Mouse (Mus musculus) embryonic stem cell, embryonic (primary cell): ENCODE results near the gene Vcam1.

Source experiments
- CTCF ChIA-PET, 4 experiments: fragments of 300-600 bp in 2 of 4; fragments of 350-600 bp in 2 of 4; sonication (Branson Sonifier 250); formaldehyde crosslinking; loops; one replicate each; lab custom pipeline; 2022; ENCODE audit warnings: inconsistent platforms in 2 of 4; lab: Charles Lee
- POLR2A ChIA-PET, 4 experiments: fragments of 300-600 bp in 2 of 4; fragments of 350-600 bp in 2 of 4; sonication (Branson Sonifier 250); formaldehyde crosslinking; loops; one replicate each; lab custom pipeline; 2022; ENCODE audit warnings: antibody characterized with exemption in 4 of 4, inconsistent platforms in 1 of 4; lab: Charles Lee

Vcam1 gene

DNA sequence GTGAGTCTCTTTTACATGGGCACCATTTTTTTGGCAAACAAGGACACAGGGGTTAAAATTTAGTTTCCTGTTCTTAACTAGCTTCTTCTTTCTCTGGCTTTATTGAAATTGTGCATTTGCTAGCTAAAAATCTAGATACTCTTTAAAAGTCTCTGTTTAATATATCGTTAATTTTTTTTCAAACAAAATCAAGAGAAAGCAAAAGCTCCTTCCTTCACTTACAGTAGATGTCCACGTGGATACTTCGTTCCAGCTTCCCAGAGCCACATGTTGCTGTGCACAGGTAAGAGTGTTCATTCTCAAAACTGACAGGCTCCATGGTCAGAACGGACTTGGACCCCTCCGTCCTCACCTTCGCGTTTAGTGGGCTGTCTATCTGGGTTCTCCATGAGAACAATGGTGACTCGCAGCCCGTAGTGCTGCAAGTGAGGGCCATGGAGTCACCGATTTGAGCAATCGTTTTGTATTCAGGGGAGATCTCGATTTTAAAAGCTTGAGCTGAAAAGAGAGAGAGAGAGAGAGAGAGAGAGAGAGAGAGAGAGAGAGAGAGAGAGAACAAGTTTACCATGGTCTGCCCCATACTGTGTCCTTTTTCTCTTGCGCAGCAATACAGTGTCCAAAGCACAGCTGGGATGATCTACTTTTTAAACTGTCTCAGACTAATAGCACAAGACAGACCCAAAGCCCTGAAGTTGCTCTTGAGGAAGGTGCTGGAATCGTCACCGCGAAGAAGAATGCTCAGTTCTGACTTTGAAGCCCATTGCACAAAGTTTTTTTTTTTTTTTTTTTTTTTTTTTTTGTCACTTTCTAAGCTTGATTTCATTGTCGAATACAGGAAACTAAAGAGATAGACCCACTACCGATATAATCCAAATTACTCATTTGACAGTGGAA lies 930 bp downstream of the Vcam1 start:
- CTCF ChIA-PET = interaction anchor here in 2 of 4 experiments (0.7 kb wide), 2 partner anchors 50 to 340 kb away, joined by 5 to 6 read pairs; no protein-coding TSS in a partner anchor

DNA sequence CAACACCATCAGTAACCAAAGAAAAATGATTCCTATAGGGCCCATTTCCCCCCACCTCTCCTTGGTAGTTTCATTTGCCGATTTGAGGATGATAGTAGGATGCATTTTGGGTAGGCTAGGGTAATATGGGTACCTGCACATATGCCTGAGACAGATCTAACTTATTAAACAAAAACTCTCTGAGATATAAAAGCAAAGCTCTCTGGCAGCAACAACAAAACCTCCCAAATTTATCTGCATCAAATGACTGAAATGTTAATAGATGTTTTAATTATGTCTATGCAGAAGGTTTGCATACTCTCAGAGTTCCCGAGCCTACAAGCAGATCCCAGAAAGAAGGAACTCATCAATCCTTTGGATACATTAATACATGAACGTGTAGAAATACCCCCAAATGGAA lies 1.7 kb downstream of the Vcam1 start:
- CTCF ChIA-PET = interaction anchor here in 1 of 4 experiments (0.7 kb wide), 1 partner anchor 119 kb away, joined by 19 read pairs; no protein-coding TSS in a partner anchor
- POLR2A ChIA-PET = no interaction called here

More for the DNA sequence above, 930 bp downstream of the Vcam1 start:
- POLR2A ChIA-PET = interaction anchor here in 2 of 4 experiments (0.7 to 1.2 kb wide), 2 partner anchors 9 to 910 kb away, joined by 4 to 10 read pairs; no protein-coding TSS in a partner anchor

DNA sequence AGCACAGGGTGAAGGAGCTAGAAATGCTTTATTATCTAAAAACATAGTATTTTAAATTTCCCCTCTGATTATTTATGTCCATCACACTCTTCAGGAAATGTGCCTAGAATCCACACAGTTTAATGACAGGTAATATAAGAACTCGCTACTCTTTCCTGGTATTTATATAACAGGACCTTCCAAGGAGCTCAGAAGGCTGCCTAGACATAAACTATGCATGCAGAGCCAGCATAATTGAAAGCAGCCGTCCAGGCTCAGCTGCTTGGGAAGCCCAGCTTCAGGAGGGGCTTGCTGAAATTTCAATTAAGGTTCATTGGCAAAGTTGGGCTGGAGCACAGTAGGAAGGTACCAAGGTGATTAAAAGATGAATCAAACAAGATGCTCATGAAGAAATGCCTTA lies 2.2 kb downstream of the Vcam1 start:
- CTCF ChIA-PET = interaction anchor here in 1 of 4 experiments (0.7 kb wide), 1 partner anchor 119 kb away, joined by 19 read pairs; no protein-coding TSS in a partner anchor
- POLR2A ChIA-PET = no interaction called here

DNA sequence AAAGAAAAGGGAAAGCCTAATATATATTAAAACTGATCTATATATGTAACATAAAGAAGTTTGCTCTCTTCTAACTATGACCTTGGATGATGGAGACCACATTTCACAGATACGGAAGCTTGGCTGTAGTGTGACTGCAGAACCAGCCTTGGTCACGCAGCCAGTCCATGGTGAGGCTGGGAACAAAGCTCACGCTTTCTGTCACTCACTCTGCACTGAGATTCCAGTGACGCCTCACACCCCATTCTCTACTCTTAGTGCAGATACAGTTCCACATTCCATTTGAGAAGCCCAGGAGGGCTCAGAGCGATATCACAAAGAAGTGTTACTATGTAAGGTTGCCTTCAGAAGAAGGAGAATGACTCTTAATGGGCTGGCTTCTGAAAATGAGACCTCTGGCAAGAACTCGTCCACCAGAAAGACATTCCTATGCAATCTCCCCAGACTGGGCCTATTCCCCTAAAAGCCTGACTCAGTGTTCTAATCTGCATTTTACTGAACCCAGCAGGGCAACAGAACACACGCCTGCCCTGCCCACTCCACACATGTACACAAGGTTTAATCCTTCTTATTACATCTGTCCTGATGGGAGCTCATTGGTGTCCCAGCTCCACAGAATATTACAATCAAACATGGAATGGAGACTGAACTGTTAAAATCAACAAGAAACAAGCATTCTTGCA lies 2.8 kb downstream of the Vcam1 start:
- ChIA-PET CTCF (no interaction called here), POLR2A (no interaction called here)

DNA sequence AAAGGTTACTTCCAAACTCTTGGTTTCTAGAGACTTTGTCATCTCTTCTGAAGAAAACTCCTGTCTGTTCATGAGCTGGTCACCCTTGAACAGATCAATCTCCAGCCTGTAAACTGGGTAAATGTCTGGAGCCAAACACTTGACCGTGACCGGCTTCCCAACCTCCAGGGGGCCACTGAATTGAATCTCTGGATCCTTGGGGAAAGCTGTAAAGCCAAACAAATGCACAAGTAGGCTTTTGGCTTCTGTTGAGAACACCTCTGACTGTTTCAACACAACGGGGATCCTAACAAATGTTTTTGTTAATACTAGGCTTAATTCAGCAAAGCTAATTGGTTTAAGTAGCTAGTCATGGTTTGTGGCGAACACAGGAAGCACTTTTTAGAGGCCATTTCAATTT lies 3.4 kb downstream of the Vcam1 start:
- ChIA-PET CTCF (no interaction called here), POLR2A (no interaction called here)

DNA sequence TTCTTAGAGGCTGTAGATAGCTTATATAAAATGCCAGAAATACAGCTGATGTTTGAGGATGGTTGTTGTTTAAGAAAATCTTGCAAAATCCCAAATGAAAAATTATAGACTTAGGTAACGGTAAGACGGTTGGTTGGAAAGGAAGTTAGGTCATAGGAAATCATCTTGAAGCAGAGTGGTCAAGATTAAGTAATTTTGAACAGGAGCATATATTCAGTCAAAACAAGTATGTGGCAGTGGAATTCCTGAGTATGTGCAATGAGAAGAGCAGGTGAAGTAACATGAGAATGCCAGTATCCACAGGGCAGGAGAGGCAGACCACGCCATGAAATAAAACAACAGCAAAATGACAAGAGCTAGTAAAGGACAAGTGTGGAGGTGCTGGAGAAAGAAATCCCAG lies 5.7 kb downstream of the Vcam1 start:
- POLR2A ChIA-PET = no interaction called here
- CTCF ChIA-PET = interaction anchor here in 1 of 4 experiments (0.9 kb wide), 1 partner anchor 113 kb away, joined by 3 read pairs; no protein-coding TSS in a partner anchor

DNA sequence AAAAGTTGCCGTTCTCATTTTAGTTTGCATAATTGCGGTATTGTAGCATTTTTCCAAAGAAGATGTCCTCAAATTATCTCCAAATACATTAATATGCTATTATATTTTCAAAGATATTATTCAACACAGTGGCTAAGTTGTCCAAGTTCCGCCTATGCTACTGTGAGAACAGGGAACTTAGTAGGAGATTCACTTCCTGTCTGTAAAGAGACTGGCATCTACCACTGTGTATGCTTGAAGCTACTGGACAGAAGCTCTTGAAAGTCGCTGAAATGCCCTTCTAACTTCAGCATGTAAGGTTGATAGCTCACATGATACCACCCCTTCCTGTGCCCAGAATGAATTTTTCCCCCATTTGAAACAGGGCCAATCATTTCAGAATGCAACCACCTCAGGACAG lies 6.8 kb downstream of the Vcam1 start:
- CTCF ChIA-PET = no interaction called here
- POLR2A ChIA-PET = no interaction called here

DNA sequence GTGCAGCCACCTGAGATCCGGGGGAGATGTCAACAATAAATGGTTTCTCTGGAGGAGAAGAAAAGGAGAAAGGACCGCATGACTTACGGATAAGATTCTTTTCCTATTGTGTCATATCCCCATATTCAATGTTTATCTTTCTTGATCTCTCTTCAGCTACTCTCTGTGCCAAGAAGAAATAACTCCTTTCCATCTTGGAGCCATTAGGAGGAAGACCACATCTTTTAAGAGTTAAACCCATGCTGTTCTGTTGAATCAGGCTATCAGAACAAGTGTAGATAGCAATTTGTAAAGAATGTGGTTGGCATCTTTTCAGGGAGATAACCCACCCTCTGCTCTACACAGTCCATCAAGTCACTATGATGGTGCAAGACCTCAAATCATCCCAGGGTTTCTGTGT lies 8.5 kb downstream of the Vcam1 start:
- ChIA-PET POLR2A (no interaction called here), CTCF (interaction anchor here in 1 of 4 experiments (0.6 kb wide), 1 partner anchor 27 kb away, joined by 3 read pairs; no protein-coding TSS in a partner anchor)

DNA sequence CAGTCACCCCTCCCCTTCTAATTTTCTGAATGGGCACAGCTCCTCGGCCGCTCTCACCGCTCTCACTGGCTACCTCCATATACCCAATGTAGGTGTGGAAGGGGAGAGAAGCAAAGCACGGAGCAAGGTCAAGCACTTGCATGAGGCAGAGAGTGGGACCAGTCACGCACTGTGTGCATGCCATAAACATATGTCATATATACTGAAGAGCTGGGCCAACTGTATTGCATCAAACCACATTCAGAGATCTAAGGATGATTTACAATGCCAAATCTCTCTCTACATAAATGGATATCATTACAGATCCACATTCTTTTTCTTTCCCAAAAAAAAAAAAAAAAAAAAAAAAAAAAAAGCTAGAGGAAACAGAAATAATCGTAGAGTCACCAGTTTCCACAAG lies 9.1 kb downstream of the Vcam1 start:
- CTCF ChIA-PET = interaction anchor here in 2 of 4 experiments (0.6 to 1.1 kb wide), 2 partner anchors 10 to 28 kb away, joined by 3 to 12 read pairs; no protein-coding TSS in a partner anchor
- POLR2A ChIA-PET = interaction anchor here in 1 of 4 experiments (0.7 kb wide), 1 partner anchor 87 kb away, joined by 3 read pairs; no protein-coding TSS in a partner anchor

DNA sequence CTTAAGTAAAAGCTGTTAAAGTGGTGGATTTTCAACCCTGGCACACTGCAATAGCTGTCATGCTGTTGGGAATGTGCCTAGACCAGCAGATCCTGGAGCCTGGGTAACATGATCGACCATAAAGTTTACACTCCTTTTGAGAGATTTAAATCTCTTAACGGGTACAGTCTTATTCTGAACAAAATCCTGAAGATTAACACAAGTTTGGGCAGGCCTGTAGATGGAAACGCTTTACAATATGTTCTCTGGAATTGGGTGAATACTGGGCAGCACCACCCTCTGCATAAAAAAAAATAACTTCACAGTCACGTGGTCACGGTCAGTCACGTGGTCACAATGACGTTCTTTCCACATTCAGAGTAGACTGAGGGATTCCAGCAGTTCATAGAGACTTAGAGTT lies 10.3 kb downstream of the Vcam1 start:
- CTCF ChIA-PET = no interaction called here
- POLR2A ChIA-PET = interaction anchor here in 1 of 4 experiments (0.7 kb wide), 1 partner anchor 10 kb away, joined by 4 read pairs; the partner anchor contains the start of gene Vcam1

DNA sequence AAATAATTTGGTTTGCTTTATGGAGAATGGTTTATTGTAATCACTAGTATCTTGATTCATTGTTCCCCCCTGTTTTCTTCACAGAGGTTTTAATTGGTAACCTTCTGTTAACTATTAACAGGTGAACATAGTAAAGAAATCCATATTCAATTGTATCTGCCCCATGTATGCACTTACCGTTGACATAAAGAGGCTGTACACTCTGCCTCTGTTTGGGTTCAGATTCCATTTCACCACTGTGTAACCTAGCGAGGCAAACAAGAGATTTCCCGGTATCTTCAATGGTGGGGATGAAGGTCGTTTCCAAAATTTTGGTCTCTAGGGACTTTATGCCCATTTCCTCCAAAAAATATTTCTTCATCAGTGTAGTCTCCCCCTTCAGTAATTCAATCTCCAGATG lies 12.4 kb downstream of the Vcam1 start:
- ChIA-PET POLR2A (interaction anchor here in 1 of 4 experiments (0.7 kb wide), 1 partner anchor 719 kb away, joined by 5 read pairs; no protein-coding TSS in a partner anchor), CTCF (no interaction called here)

DNA sequence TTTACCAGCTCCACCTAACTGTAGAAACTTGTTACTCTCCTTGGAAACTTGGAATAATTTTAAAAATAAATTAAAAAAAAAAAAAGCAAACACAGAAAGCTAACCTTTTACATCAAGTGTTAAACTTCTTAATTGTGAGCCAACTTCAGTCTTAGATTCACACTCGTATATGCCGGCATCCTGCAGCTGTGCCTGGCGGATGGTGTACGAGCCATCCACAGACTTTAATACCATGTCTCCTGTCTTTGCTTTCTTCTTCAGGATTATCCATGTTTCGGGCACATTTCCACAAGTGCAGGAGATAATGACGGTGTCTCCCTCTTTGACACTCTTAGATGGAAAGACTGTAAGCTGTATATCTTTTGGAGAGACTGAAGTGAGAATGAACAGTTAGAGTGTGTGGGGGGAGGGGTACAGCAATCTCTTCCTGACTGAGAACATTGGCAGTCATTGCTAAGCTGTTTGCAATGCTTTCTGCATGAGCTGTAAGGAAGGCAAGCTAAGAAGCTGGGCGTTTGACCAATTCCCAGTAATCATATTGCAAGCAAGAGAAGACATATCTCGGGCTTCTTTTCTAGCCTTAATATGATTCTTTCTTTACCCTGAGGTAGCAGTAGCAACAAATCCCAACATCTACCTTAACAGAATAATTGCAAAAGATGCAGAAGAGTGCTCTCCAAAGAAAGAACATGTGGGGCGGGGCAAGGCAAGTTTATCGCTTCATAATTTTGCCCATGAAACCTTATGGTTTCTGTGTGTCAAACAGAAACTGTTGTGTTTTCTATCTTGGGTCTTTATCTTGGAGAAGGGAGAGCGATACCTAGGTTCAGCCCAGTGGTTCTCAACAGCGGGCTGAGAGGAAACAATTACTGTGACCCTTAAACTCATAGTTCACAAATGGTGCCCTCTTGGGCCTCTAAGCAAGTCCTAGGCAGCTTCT lies 15.0 kb downstream of the Vcam1 start:
- CTCF ChIA-PET = no interaction called here
- POLR2A ChIA-PET = interaction anchor here in 2 of 4 experiments (0.5 to 1.0 kb wide), 3 partner anchors 16 to 153 kb away, joined by 3 read pairs; no protein-coding TSS in a partner anchor

DNA sequence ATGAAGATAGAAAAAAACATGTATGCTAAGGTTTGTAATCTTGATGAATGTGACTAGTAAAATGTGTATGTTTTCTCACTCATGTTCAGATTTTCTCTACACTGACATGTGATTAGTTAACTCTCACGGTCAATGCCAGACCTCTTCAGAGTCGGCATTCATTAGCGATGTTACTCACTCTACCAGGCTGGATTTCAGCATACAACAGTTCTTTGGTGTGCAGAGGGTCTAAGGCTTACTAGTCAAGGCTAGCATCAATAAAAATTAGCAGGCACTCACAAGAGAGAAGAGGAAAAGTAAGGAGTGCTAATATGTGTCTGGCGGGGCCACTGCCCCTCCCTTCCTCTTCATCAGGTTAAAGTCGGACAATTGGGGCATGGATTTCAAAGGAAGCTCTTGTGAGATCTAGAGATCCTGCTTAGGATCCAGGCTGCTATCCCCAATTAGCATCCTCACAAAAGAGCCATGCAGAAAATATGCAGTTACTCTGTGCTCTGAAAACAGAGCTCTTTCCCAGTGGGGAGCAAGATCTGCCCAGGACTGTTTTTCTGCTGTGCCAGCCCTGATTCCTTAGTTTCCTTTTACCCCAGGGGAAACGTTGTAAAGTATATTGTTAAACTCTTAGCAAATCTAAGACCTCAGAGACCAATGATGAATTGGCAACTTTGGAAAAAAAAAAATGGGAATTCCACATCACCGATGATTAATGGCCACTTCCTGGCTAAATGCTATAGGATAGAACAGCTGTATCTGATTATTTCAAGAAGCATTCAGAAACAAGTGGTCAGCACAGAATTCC lies 15.8 kb downstream of the Vcam1 start:
- ChIA-PET CTCF (no interaction called here), POLR2A (interaction anchor here in 2 of 4 experiments (0.5 to 1.0 kb wide), 3 partner anchors 15 to 152 kb away, joined by 3 read pairs; no protein-coding TSS in a partner anchor)

DNA sequence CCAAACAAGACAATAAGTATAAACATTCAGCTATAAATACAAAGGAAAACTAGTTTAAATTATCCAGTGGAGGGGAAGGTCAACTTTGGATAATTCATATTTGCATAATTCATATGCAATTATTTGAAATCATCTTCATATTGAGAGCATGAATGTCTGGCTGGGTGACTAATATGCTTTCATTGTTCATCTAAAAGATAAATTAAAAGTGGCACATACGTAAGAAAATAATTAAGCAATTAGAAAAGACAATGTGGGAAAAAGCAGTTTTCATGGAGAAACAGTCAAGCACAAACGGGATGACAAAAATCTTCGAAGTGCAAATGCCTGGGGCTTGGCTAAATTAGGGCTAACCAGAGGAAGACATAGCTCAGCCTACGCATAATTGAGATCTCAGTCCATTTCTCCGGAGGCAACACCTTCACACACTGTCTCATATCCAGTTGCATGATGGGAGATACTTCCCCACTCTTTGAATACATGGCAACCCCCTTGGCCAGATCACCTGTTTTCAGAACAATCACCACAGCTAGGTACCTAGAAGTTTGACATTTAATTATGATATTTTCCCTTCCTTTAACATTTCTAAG lies 16.6 kb downstream of the Vcam1 start:
- ChIA-PET POLR2A (no interaction called here), CTCF (no interaction called here)

DNA sequence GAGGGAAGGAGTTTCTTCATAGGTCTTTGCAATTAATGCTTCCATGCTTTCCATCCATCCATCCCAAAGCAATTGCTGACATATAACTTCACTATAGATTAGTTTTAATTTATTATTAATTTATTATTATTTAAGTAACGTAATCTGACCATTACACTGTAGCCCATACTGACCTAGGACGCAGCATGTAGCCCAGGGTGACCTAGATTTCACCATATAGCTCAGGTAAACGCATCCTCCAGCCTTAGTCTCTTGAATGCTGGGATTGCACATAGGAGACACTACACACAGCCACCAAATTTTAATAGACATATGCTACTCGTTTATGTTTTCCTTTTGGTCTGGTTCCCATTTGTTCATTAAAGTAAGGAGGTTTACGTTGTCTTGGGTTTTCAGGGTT lies 23.8 kb downstream of the Vcam1 start:
- CTCF ChIA-PET = no interaction called here
- POLR2A ChIA-PET = no interaction called here

DNA sequence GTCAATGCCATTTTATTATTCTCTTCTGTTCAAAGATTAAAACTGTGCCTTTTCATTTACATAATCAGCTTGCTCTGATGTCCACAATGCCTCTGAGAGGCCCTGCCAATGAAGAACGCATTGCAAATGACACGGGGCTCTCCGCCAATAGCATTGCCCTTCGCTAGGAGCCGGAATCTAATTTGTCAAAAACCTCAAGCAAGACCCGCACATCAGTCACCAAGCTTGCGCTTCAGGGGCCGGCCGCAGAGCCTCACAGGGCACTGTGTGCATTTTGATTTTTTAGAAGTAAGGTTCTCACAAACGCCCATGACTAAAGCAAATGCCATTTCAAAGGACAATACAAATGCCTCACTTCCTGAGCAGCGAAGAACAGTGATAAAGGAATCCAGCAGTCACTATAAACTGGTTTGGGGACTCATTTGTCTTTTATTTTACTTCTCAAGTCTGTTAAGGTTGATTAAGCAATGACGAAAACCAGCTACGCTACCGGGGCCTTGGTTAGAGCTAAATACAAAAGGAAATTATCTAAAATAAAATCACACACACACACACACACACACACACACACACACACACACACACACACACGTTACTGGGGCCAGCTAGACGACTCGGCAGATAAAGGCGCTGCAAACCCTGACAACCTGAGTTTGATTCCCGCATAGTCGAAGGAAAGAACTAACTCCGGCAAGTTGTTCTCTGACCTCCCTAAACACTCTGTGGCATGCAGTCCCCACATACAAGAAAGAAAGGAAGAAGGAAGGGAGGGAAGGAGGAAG lies 24.4 kb downstream of the Vcam1 start:
- POLR2A ChIA-PET = interaction anchor here in 1 of 4 experiments (0.6 kb wide), 1 partner anchor 206 kb away, joined by 3 read pairs; no protein-coding TSS in a partner anchor
- CTCF ChIA-PET = no interaction called here
